Mouse (Mus musculus) stomach, embryonic 16.5 days (tissue): ENCODE measurements at regions not wholly inside any gene's neighbourhood (a gene's known extent, or its start where the extent isn't known, plus 50 kb on each side); places are given as distances from the start of the nearest gene placed in this dataset.

ENCODE experiments used
- ATAC-seq: fragments of 200-750 bp; cut with Nextera tagmentation; 2 replicates; pipeline ENCODE4 v1.8.0; 2017; ENCODE audit warnings: moderate number of reproducible peaks, moderate TSS enrichment; ENCODE audit not compliant: insufficient read depth, low FRiP score
- H3K27ac ChIP-seq: fragments of 300-500 bp; sonication (generic); 2 replicates; pipeline ENCODE4 v1.5.1; 2014; ENCODE audit warnings: low read length
- H3K27me3 ChIP-seq: fragments of 300-500 bp; sonication (generic); 2 replicates; pipeline ENCODE4 v1.6.1; 2014; ENCODE audit warnings: low read length, control low read depth, mixed read lengths; ENCODE audit not compliant: control insufficient read depth, insufficient read depth
- H3K36me3 ChIP-seq: fragments of 300-500 bp; sonication (generic); 2 replicates; pipeline ENCODE4 v1.6.1; 2014; ENCODE audit warnings: low read length; ENCODE audit not compliant: control insufficient read depth, insufficient read depth
- H3K4me1 ChIP-seq: fragments of 300-500 bp; sonication (generic); 2 replicates; pipeline ENCODE4 v1.6.1; 2014; ENCODE audit warnings: low read length, control low read depth, mixed read lengths; ENCODE audit not compliant: control insufficient read depth, insufficient read depth
- H3K4me2 ChIP-seq: fragments of 300-500 bp; sonication (generic); 2 replicates; pipeline ENCODE4 v1.6.1; 2014; ENCODE audit warnings: low read depth, low read length, mixed read lengths
- H3K4me3 ChIP-seq: fragments of 300-500 bp; sonication (generic); replicated peaks from 2 replicates; pipeline ENCODE4 v1.5.1; 2014; ENCODE audit warnings: mild to moderate bottlenecking, low read length
- H3K9ac ChIP-seq: fragments of 300-500 bp; sonication (generic); 2 replicates; pipeline ENCODE4 v1.6.1; 2014; ENCODE audit warnings: low read length
- H3K9me3 ChIP-seq: fragments of 300-500 bp; sonication (generic); replicated peaks from 2 replicates; pipeline ENCODE4 v1.6.1; 2016; ENCODE audit warnings: low read length, control low read depth; ENCODE audit not compliant: control insufficient read depth
- WGBS: fragments of 180-500 bp; shearing (Covaris S2); extraction: QIAGEN DNeasy Blood & Tissue Kit; methylation state at CpG from one replicate; pipeline ENCODE4 v1.1.7; 2014; 5-methylcytosine and 5-hydroxymethylcytosine counted together

DNA sequence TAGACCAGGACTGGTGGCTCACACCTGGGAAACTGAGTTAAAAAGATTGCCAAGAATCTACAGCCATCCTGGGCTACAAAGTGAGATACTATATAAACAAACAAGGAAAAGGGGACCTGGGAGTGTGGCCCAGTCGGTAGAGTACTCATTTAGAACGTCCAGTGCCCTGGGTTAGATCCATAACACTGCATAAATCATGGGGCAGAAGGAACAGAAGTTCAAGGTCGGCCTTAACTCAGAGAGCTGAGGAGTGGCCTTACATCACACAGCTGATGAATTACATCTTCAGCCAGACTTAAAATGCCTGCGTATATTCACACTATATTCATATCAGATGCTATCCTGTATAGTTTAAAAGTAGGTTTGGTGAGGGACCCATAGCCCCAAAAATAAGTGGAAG, 78.0 kb upstream of the Thy1 start:
- H3K27me3 ChIP-seq: no peaks in the 10 kb centered on the region
- no peak overlapping the region for H3K4me3 ChIP-seq
- no peak for ATAC-seq
- no peaks in the 10 kb centered on the region for H3K9me3 ChIP-seq
- H3K9ac ChIP-seq: no peak overlapping the region
- no peak overlapping the region for H3K4me2 ChIP-seq
- no peaks in the 10 kb centered on the region for H3K36me3 ChIP-seq
- 44% methylated on average over 4 of the region's 4 CpGs for WGBS
- H3K4me1 ChIP-seq: no peaks in the 10 kb centered on the region
- H3K27ac ChIP-seq: no peak overlapping the region

DNA sequence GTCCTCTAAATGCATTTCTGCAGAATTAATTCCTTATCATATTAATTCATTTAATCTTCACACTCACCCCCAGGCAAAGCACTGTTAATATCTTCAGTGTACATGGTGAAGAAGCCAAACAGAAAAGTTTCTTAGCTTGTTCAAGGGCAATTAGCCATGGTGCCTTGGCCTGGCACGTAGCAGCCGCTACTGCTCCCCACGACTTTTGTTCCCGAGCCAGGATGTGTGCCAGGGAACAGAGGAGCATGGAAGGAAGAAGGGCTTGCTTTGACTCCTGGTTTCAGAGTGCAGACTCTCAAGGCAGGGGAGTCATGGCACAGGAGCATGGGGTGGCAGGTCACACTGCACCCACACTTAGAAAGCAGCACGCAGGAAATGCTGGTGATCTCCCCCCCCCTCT, 77.4 kb upstream of the Thy1 start:
- Histone ChIP-seq H3K27ac (no peak overlapping the region), H3K27me3 (no peaks in the 10 kb centered on the region), H3K4me2 (no peak overlapping the region), H3K36me3 (no peaks in the 10 kb centered on the region), H3K9ac (no peak overlapping the region), H3K4me3 (no peak overlapping the region), H3K9me3 (no peaks in the 10 kb centered on the region), H3K4me1 (no peaks in the 10 kb centered on the region)
- ATAC-seq: no peak
- WGBS: 84% methylated on average over 5 of the region's 5 CpGs

DNA sequence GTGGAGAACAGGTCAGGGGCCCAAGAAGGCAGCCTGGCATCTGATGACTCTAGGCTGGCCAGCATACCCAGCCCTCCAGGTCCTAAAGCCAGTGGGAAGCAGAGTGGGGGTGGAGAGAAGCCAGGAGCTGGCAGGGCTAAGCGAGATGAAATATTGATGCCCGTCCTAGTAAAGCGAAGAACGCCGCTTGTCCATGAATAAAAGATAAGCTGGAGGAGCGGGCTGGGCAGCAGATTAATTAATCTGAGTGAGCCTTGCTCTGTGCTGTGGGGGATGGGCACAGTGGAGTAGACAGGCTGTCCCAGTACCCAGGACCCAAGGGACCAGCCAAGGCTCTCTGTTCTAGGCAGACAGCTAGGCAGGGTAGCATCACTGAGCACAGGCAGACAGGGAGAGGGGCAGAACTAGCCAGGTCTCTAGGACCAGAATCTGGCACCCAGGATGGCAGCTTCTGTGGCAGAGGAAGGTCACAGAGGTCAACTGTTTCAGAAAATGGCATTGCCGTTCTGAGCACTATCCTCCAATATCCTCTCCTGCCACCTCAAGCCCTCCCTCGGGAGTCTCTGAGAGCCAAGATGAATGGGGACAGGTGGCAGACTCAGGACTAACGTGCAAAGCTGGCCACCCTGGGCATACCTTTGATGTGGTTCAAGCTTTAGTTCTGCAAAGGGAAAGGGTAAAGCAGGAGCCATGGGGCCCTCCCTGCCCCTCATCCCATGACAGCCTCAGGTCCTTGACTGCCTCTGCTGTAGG, 73.0 kb upstream of the Thy1 start:
- ATAC-seq: no peak
- Histone ChIP-seq H3K4me1 (no peaks in the 10 kb centered on the region), H3K9ac (no peak overlapping the region), H3K9me3 (no peaks in the 10 kb centered on the region), H3K27ac (no peak overlapping the region), H3K27me3 (no peaks in the 10 kb centered on the region), H3K36me3 (no peaks in the 10 kb centered on the region), H3K4me3 (no peak overlapping the region), H3K4me2 (no peak overlapping the region)
- WGBS: 53% methylated on average over 9 of the region's 9 CpGs

DNA sequence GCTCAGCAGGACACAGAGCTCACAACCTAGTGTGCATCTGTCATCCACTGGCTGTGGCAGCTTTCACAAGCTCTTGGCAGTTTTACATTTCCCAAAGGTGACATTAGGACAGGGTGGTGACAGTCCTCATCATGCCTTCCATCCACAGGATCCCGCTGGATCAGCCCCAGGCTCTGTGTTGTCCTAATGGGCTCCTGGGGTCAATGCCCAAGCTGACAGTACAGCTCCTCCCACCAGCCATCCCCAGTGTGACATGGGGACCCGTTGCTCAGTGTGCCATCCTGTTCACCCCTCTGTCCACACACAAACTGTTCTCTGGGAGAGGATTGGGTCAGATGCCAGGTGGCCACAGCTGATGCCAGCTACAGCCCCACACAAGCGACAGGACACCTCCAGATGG, 72.3 kb upstream of the Thy1 start:
- Histone ChIP-seq H3K4me1 (no peaks in the 10 kb centered on the region), H3K4me2 (no peak overlapping the region), H3K27ac (no peak overlapping the region), H3K36me3 (no peaks in the 10 kb centered on the region), H3K27me3 (no peaks in the 10 kb centered on the region), H3K9me3 (no peaks in the 10 kb centered on the region), H3K9ac (no peak overlapping the region), H3K4me3 (no peak overlapping the region)
- no peak for ATAC-seq
- WGBS: 60% methylated on average over 3 of the region's 3 CpGs

DNA sequence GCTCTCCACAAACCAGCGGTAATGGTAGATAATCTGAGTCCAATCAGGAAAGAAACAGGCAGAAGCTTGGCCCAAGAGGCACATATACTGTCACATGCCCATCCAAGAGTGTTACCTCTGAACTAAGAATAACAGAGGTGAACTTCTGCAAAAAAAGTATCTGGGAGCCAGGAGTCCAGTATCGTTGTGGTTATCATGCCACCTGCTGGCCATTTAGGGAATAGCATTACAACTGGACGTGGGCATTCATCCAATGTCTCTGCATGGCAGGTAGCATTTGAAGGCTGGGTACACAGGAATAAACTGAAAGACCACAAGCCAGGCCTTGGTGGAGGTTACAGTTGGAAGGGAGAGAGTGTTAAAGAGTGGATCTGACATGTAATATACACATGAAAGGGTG, 70.9 kb upstream of the Thy1 start:
- no peak overlapping the region for H3K4me2 ChIP-seq
- 9% methylated on average over 3 of the region's 3 CpGs for WGBS
- no peaks in the 10 kb centered on the region for H3K9me3 ChIP-seq
- H3K9ac ChIP-seq: no peak overlapping the region
- no peaks in the 10 kb centered on the region for H3K27me3 ChIP-seq
- no peaks in the 10 kb centered on the region for H3K4me1 ChIP-seq
- H3K4me3 ChIP-seq: no peak overlapping the region
- H3K36me3 ChIP-seq: no peaks in the 10 kb centered on the region
- H3K27ac ChIP-seq: no peak overlapping the region
- no peak for ATAC-seq

DNA sequence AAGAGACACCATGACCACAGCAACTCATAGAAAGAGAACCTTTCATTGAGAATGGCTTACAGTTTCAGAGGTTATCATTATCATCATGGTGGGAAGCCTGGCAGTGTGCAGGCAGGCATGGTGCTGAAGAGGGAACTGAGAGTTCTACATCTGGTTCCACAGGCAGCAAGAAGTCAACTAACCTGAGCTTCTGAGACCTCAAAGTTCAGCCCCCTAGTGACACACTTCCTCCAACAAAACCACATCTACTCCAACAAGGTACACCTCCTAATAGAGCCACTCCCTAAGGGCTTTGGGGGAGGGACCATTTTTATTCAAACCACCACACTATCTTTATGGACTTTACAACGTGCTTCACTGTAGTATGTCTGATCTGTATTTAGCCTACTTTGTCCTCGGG, 67.8 kb upstream of the Thy1 start:
- Histone ChIP-seq H3K4me1 (no peaks in the 10 kb centered on the region), H3K36me3 (no peaks in the 10 kb centered on the region), H3K27ac (no peak overlapping the region), H3K9ac (no peak overlapping the region), H3K9me3 (no peaks in the 10 kb centered on the region), H3K27me3 (no peaks in the 10 kb centered on the region), H3K4me3 (no peak overlapping the region), H3K4me2 (no peak overlapping the region)
- WGBS: 57% methylated on average over 2 of the region's 2 CpGs
- no peak for ATAC-seq

DNA sequence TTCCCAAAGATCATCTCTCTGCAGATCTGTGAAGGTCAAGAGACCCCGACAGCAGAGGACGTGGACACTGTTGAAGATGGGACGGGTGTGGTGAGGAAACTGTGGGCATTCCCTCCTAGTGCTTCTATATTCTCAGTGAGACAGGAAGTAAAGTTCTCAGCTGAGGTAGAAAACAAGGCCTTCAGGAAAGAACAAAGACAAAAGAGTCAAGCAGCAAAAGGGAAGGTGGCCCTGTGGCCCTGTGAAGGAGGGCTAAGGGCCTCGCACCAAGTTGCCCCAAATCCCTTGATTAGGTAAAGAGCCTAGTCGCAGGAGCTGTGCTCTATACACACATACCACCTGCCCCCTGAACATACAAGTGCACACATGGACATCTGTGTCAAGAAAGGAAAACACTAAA, 66.8 kb upstream of the Thy1 start:
- H3K27ac ChIP-seq: no peak overlapping the region
- ATAC-seq: no peak
- no peak overlapping the region for H3K4me2 ChIP-seq
- 77% methylated on average over 5 of the region's 5 CpGs for WGBS
- H3K4me3 ChIP-seq: no peak overlapping the region
- H3K27me3 ChIP-seq: no peaks in the 10 kb centered on the region
- no peaks in the 10 kb centered on the region for H3K36me3 ChIP-seq
- no peak overlapping the region for H3K9ac ChIP-seq
- no peaks in the 10 kb centered on the region for H3K9me3 ChIP-seq
- H3K4me1 ChIP-seq: no peaks in the 10 kb centered on the region

DNA sequence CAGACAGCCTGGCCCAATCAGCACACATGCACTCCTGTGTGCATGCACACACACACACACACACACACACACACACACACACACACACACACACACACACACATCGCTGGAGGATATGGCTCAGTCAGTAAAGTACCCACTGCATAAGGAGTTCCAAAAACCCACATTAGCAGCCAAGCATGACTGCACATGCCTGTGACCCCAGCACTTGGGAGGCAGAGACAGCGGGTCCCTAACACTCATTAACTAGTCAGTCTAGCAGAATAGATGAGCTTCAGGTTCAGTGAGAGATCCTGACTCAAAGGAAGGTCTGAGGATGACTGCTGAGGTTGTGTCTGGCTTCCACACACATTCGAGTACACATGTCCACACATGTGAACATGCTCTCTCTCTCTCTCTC, 65.4 kb upstream of the Thy1 start:
- H3K4me3 ChIP-seq: no peak overlapping the region
- H3K27me3 ChIP-seq: no peaks in the 10 kb centered on the region
- H3K27ac ChIP-seq: no peak overlapping the region
- no peak for ATAC-seq
- H3K36me3 ChIP-seq: no peaks in the 10 kb centered on the region
- WGBS: 71% methylated on average over 3 of the region's 3 CpGs
- H3K4me1 ChIP-seq: no peaks in the 10 kb centered on the region
- no peak overlapping the region for H3K4me2 ChIP-seq
- H3K9me3 ChIP-seq: no peaks in the 10 kb centered on the region
- no peak overlapping the region for H3K9ac ChIP-seq

DNA sequence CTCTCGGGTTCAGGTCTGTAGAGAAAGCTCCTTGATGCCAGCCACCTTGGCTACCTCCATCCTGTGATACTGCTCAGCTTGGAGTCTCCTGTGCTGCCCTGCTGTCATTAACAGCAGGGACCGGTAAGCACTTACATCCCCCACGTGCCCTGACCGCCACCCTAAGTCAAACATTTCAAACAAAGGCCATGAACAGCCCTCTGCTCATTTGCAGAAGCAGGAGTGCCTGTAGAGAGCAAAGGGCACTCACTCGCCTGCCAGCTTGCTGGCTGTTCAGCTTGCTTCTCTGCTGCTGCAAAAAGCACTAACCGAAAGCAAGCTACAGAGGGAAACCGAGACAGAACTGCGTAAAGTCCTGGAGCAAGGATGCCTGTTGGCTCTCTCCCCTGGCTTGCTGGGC, 61.8 kb upstream of the Thy1 start:
- H3K9me3 ChIP-seq: no peaks in the 10 kb centered on the region
- H3K36me3 ChIP-seq: no peaks in the 10 kb centered on the region
- no peak overlapping the region for H3K4me2 ChIP-seq
- no peak overlapping the region for H3K4me3 ChIP-seq
- no peaks in the 10 kb centered on the region for H3K4me1 ChIP-seq
- ATAC-seq: peak; percentile 65; the same call in 1 of the 2 replicates
- 32% methylated on average over 8 of the region's 8 CpGs for WGBS
- no peak overlapping the region; the same call in 1 of the 2 replicates for H3K27ac ChIP-seq
- no peaks in the 10 kb centered on the region for H3K27me3 ChIP-seq
- 0 out of 2 replicates have a peak overlapping the region, but pooled peaks have one; percentile 7 for H3K9ac ChIP-seq
